Mouse (Mus musculus): ENCODE data around the gene Olfr224.
A peak's percentile ranks its signal among the peaks of the same experiment; 100 is the strongest.
"Not testable (repeated sequence)": the region's sequence is repeated elsewhere in the genome, so short reads cannot be mapped to it uniquely, and the experiment has no call there.

Gene Olfr224

GRCm38 (mm10) chr11:58570405-58570804 lies at the start of gene Olfr224:
Olfr224 (minus strand) TSS chr11:58570553.
- DNase-seq (ENCODE audit: low read depth, low spot score): no peak

- DNase-seq (ENCODE audit: low read depth, low spot score): no peak
Observed at GRCm38 (mm10) chr11:58618793-58619192, 48.4 kb upstream of the Olfr224 start.

GRCm38 (mm10) chr11:58618369-58618768 lies 48.0 kb upstream of the Olfr224 start:
- no peak for DNase-seq (ENCODE audit: low read depth, low spot score)

- DNase-seq (ENCODE audit: low read depth, low spot score): no peak
Observed at GRCm38 (mm10) chr11:58615975-58616374, 45.6 kb upstream of the Olfr224 start, which contains the start of gene 2210407C18Rik. 2210407C18Rik (minus strand) TSS chr11:58616075.

- no peak for DNase-seq (ENCODE audit: low read depth, low spot score)
Observed at GRCm38 (mm10) chr11:58614526-58614925, 44.2 kb upstream of the Olfr224 start.

- DNase-seq (ENCODE audit: low read depth, low spot score): no peak
Observed at GRCm38 (mm10) chr11:58613359-58613758, 43.0 kb upstream of the Olfr224 start.

GRCm38 (mm10) chr11:58607030-58607429 lies 36.7 kb upstream of the Olfr224 start:
- no peak for DNase-seq (ENCODE audit: low read depth, low spot score)

- no peak for DNase-seq (ENCODE audit: low read depth, low spot score)
Observed at GRCm38 (mm10) chr11:58606177-58606919, 36.0 kb upstream of the Olfr224 start.

- no peak for DNase-seq (ENCODE audit: low read depth, low spot score)
Observed at GRCm38 (mm10) chr11:58605228-58605627, 34.9 kb upstream of the Olfr224 start.

- DNase-seq (ENCODE audit: low read depth, low spot score): no peak
Observed at GRCm38 (mm10) chr11:58604688-58605087, 34.3 kb upstream of the Olfr224 start.

GRCm38 (mm10) chr11:58602800-58603560 lies 32.6 kb upstream of the Olfr224 start:
- no peak for DNase-seq (ENCODE audit: low read depth, low spot score)

GRCm38 (mm10) chr11:58602062-58602461 lies 31.7 kb upstream of the Olfr224 start:
- DNase-seq (ENCODE audit: low read depth, low spot score): no peak

GRCm38 (mm10) chr11:58597837-58598236 lies 27.5 kb upstream of the Olfr224 start:
- DNase-seq (ENCODE audit: low read depth, low spot score): no peak

- DNase-seq (ENCODE audit: low read depth, low spot score): no peak
Observed at GRCm38 (mm10) chr11:58594814-58595213, 24.5 kb upstream of the Olfr224 start, which contains the start of gene Olfr324. Olfr324 (plus strand) TSS chr11:58595114.

GRCm38 (mm10) chr11:58588620-58589250 lies 18.4 kb upstream of the Olfr224 start:
- no peak for DNase-seq (ENCODE audit: low read depth, low spot score)

- peak; percentile 11 for DNase-seq (ENCODE audit: low read depth, low spot score)
Observed at GRCm38 (mm10) chr11:58587898-58588348, 17.6 kb upstream of the Olfr224 start.

GRCm38 (mm10) chr11:58578636-58579035 lies 8.3 kb upstream of the Olfr224 start:
- DNase-seq (ENCODE audit: low read depth, low spot score): no peak

GRCm38 (mm10) chr11:58577430-58577829 lies 7.1 kb upstream of the Olfr224 start, which contains the start of gene Olfr325:
Olfr325 (plus strand) TSS chr11:58577730.
- no peak for DNase-seq (ENCODE audit: low read depth, low spot score)

GRCm38 (mm10) chr11:58555536-58555935 lies 14.8 kb downstream of the Olfr224 start, which contains the start of gene Olfr328:
Olfr328 (minus strand) TSS chr11:58555636.
- no peak for DNase-seq (ENCODE audit: low read depth, low spot score)

- DNase-seq (ENCODE audit: low read depth, low spot score): no peak
Observed at GRCm38 (mm10) chr11:58546322-58546721, 24.0 kb downstream of the Olfr224 start, which contains the start of gene Olfr329-ps. Olfr329-ps (minus strand) TSS chr11:58546422.

- DNase-seq (ENCODE audit: low read depth, low spot score): not testable (repeated sequence)
Observed at GRCm38 (mm10) chr11:58534736-58535135, 35.6 kb downstream of the Olfr224 start, which contains the start of gene Olfr330. Olfr330 (minus strand) TSS chr11:58534836.

- not testable (repeated sequence) for DNase-seq (ENCODE audit: low read depth, low spot score)
Observed at GRCm38 (mm10) chr11:58519756-58520155, 50.6 kb downstream of the Olfr224 start.
